Mouse (Mus musculus): ENCODE data around the gene Iqsec1.

Iqsec1 gene

GRCm38 (mm10) chr6:90988648-90989317 is at the start of gene Iqsec1:
Gene Iqsec1 (minus strand): TSS chr6:90988685.
- DNase-seq, result peak; percentile 79 to 82

GRCm38 (mm10) chr6:91028256-91028655 is 39.8 kb upstream of the Iqsec1 start:
- DNase-seq, result no peak

- DNase-seq, result no peak
Observed at GRCm38 (mm10) chr6:91020810-91021209, 32.3 kb upstream of the Iqsec1 start.

- DNase-seq, result peak; percentile 51 to 59
Observed at GRCm38 (mm10) chr6:91016600-91017230, 28.2 kb upstream of the Iqsec1 start.

- peak; percentile 28 to 42 for DNase-seq
Observed at GRCm38 (mm10) chr6:91014198-91014958, 25.9 kb upstream of the Iqsec1 start.

- DNase-seq, result no peak
Observed at GRCm38 (mm10) chr6:91012458-91012857, 24.0 kb upstream of the Iqsec1 start.

GRCm38 (mm10) chr6:91011568-91011967 is 23.1 kb upstream of the Iqsec1 start:
- DNase-seq, result no peak

GRCm38 (mm10) chr6:91008284-91008830 is 19.9 kb upstream of the Iqsec1 start:
- DNase-seq, result no peak

- DNase-seq, result no peak
Observed at GRCm38 (mm10) chr6:91007207-91007606, 18.7 kb upstream of the Iqsec1 start.

GRCm38 (mm10) chr6:91004157-91004556 is 15.7 kb upstream of the Iqsec1 start:
- no peak for DNase-seq

- no peak for DNase-seq
Observed at GRCm38 (mm10) chr6:91003310-91003995, 15.0 kb upstream of the Iqsec1 start.

GRCm38 (mm10) chr6:91001566-91001965 is 13.1 kb upstream of the Iqsec1 start:
- no peak for DNase-seq

GRCm38 (mm10) chr6:91000819-91001525 is 12.5 kb upstream of the Iqsec1 start:
- peak; percentile 38 to 39 for DNase-seq

GRCm38 (mm10) chr6:90999176-90999575 is 10.7 kb upstream of the Iqsec1 start:
- DNase-seq, result no peak

GRCm38 (mm10) chr6:90997025-90997424 is 8.5 kb upstream of the Iqsec1 start:
- DNase-seq, result no peak

GRCm38 (mm10) chr6:90996181-90996580 is 7.7 kb upstream of the Iqsec1 start:
- DNase-seq, result no peak

- DNase-seq, result no peak
Observed at GRCm38 (mm10) chr6:90988299-90988625, 223 bp downstream of the Iqsec1 start.

- DNase-seq, result peak; percentile 31 to 46
Observed at GRCm38 (mm10) chr6:90987561-90988298, 755 bp downstream of the Iqsec1 start.

- DNase-seq, result no peak
Observed at GRCm38 (mm10) chr6:90984101-90984500, 4.4 kb downstream of the Iqsec1 start.

- DNase-seq, result no peak
Observed at GRCm38 (mm10) chr6:90974279-90974678, 14.2 kb downstream of the Iqsec1 start.

GRCm38 (mm10) chr6:90969341-90969871 is 19.1 kb downstream of the Iqsec1 start:
- no peak for DNase-seq
